Mouse (Mus musculus) embryonic fibroblast, embryonic 13.5 days (primary cell): ENCODE measurements around the gene Mrpl54. TPM values are rescaled to one million over a fixed set of nuclear protein-coding genes. Genes with fewer than 3 reads are reported as not detected.

Source experiments
- H3K27ac ChIP-seq: 2 replicates; pipeline ENCODE4 v1.5.1; 2012; ENCODE audit warnings: low read length, control low read depth, inconsistent platforms; ENCODE audit not compliant: insufficient read depth
- H3K4me1 ChIP-seq: 2 replicates; pipeline ENCODE4 v1.6.1; 2011; ENCODE audit warnings: low read length; ENCODE audit not compliant: control insufficient read depth, insufficient read depth
- H3K4me3 ChIP-seq: 2 replicates; pipeline ENCODE4 v1.5.1; 2011; ENCODE audit warnings: mild to moderate bottlenecking, control low read depth, low read length; ENCODE audit not compliant: insufficient read depth
- CTCF ChIP-seq: IDR thresholded peaks from 2 replicates; pipeline ENCODE4 v1.5.1; 2011; ENCODE audit warnings: mild to moderate bottlenecking, control low read depth, low read length, moderate library complexity, borderline replicate concordance; ENCODE audit not compliant: insufficient read depth
- POLR2A ChIP-seq: IDR thresholded peaks from 2 replicates; pipeline ENCODE4 v1.6.1; 2011; ENCODE audit warnings: low read depth, mild to moderate bottlenecking, control low read depth, low read length, moderate library complexity
- polyA plus RNA-seq: library from polyadenylated mRNA; stranded (reverse); fragments of >200 nt; gene quantifications from 2 replicates; pipeline ENCODE4 v1.2.4, GENCODE M21; 2011; ENCODE audit warnings: low read depth; ENCODE audit not compliant: missing spikeins, insufficient read length

Mrpl54 gene
- polyA plus RNA-seq, 1 experiment: 52.9 TPM

DNA sequence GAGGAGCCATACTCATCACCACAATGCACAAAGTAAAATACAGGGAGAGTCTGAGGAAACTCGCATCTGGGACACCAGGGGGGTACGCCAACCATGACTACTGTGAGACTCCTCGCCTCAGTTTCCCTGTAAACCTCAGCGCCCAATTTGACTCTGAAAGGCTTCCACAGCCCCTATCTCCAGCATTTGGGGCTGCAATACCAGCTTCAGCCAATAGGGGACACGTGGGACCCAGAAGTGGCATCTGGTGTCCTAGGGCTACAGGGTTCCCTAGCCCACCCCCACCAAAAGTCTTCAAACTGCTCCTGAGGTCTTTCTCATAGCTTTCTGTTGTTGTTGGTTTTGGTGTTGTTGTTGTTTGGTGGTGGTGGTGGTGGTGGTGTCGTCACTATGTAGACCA is 21.9 kb upstream of the Mrpl54 start:
- H3K27ac ChIP-seq: no peak overlapping the region
- H3K4me1 ChIP-seq: no peaks in the 10 kb centered on the region
- TF ChIP-seq CTCF: peak; percentile 33; the same call in 1 of the 2 replicates
- no peak for TF ChIP-seq POLR2A
- H3K4me3 ChIP-seq: no peak overlapping the region

DNA sequence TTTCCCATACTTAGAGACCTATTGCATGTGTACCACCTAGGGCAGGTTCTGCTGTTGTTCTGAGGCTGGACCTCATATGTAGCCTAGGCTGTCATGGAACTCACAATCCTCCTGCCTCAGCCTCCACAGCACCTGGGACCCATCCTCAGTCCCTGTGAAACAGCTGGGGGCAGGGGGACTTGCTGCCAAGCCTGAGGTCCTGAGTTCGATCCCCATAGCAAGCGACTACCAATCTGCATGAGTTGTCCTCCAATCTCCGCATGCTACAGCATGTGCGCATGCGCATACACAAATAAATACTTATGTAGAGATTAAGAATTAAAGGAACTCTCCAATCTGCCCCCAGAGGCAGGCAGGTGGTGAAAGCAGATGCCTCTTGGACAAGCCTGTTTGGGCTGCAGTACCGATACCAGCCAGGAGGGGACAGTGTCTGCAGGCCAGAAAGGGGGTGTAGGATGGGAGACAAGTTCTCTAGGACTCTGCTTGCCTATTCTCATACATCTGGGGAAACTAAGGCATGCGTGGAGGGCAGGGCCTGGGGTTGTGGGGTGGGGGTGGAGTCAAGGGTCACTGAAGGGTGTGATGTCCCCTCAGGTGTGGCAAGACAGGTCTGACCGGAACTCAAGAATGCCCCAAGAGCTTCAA is 20.9 kb upstream of the Mrpl54 start:
- H3K4me3 ChIP-seq: no peak overlapping the region
- no peaks in the 10 kb centered on the region for H3K4me1 ChIP-seq
- H3K27ac ChIP-seq: no peak overlapping the region
- peak; percentile 63; the same call in 1 of the 2 replicates for TF ChIP-seq CTCF
- no peak for TF ChIP-seq POLR2A

DNA sequence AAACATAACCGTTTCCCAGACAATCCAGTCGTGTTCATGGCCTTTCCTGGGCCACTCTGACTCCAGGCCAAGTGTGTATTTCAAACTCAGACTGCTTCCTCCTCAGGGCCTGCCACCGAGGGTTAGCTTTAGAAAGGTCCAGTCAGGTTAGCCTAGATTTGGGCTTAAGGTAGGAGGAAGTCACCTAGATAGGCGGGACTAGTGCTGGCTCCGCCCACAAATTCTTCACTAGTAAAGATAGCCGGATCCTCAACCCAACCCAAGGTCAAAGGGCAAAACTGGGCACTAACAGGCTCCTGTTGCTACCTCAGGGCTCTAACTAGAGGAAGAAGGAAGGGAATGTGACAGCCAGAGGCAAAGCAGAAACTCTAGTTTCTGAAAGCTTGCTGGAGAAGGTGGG is 19.9 kb upstream of the Mrpl54 start:
- Histone ChIP-seq H3K4me3 (no peak overlapping the region), H3K27ac (no peak overlapping the region), H3K4me1 (no peaks in the 10 kb centered on the region)
- no peak for TF ChIP-seq CTCF
- TF ChIP-seq POLR2A: no peak

DNA sequence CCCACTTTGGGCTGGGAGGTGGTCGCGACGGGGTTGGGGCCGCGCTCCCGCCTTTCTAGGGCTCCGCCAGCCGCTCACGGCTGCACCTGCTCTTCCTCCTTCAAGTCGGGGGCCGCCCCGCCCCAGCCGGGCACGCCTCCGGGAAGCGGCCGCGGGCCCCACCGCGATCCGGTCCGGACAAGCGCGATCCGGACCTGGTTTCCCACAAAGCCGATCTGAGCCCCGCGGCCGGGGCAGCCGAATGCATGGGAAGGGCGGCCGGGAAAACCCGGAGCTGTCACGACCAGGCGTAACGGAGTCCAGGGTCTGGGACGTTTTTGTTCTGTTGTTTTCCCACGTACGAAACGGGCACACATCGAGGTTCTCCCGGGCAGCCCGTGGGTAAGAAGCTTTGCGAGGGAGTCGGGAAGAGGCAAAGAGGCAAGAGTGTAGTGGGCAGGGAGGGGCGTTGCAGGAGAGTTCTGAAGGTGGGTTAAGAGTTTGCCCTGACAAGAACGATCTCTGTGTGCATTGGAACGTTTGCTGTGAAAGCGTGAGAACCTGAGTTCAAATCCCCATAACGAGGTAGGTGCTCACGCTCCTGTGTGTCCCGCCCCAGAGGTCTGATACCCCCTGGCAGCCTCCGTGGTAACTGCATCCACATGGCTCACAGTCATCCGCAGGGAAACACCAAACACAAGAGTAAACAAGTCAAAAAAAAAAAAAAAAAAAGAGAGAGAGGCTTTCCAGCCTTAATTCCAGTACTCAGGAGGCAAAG is 19.1 kb upstream of the Mrpl54 start:
- TF ChIP-seq POLR2A (no peak), CTCF (no peak)
- no peak overlapping the region for H3K27ac ChIP-seq
- peak overlapping the region; percentile 14 for H3K4me3 ChIP-seq
- H3K4me1 ChIP-seq: no peaks in the 10 kb centered on the region

DNA sequence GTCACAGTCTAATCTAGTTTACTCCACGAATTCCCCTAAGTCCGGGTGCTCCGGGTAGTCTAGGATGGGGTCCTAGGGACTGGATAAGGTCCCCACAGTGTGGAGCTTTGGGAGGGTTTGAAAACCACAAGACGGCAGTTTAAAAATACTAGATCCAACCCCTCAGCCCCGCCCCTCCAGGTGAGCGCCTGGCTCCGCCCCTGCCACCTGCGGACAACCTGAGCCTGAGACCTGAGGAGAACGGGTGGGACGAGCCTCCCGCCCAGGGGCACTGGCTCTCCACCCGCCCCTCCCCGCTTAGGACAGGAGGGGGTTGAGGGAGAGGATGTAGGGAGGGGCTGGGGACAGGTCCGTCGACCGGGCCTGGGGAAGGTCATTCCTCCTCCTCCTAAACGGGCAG is 18.0 kb upstream of the Mrpl54 start:
- Histone ChIP-seq H3K4me1 (no peaks in the 10 kb centered on the region), H3K4me3 (no peak overlapping the region), H3K27ac (no peak overlapping the region)
- TF ChIP-seq POLR2A (no peak), CTCF (no peak)

DNA sequence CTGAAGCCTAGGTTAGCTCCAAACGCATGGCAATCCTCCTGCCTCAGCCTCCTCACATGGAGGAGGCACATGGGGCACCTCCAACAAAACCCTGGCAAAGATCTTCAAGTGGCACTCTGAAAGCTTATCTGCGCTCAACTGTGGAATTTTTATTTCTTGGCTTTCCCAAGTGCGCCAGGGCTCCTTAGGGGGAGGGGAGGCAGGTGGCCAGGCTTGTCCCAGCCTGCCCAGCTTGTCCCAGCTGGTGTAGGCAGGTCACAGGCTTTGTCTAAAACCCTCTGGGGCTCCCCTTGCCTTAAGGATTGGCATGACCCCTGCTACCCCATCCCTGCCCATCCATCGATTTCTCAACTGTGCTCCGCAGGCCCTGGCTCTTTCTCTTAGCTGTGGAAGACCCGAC is 17.5 kb upstream of the Mrpl54 start:
- H3K4me3 ChIP-seq: no peak overlapping the region
- TF ChIP-seq CTCF: no peak
- TF ChIP-seq POLR2A: no peak
- no peaks in the 10 kb centered on the region for H3K4me1 ChIP-seq
- no peak overlapping the region for H3K27ac ChIP-seq

DNA sequence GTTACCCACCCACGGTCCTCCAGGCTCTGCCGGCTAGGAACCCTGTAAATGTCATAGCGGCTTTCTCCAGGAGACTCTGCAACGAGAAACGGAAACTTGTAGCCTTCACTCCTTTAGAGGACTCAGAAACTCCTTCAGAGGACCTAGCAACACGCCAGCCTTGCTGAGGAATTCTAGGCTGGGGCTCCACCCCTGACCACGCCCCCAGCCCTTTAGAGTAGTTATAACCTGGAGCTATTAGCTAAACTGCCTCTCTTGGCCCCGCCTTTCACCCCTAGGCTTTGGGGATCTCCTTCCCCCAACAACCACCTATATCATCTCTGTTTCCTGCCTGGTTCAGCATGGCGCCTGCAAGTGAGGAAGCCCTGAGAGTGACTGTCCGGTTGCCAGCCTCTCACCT is 12.8 kb upstream of the Mrpl54 start:
- Histone ChIP-seq H3K4me3 (no peak overlapping the region), H3K4me1 (no peaks in the 10 kb centered on the region), H3K27ac (no peak overlapping the region)
- TF ChIP-seq POLR2A: no peak
- TF ChIP-seq CTCF: no peak

DNA sequence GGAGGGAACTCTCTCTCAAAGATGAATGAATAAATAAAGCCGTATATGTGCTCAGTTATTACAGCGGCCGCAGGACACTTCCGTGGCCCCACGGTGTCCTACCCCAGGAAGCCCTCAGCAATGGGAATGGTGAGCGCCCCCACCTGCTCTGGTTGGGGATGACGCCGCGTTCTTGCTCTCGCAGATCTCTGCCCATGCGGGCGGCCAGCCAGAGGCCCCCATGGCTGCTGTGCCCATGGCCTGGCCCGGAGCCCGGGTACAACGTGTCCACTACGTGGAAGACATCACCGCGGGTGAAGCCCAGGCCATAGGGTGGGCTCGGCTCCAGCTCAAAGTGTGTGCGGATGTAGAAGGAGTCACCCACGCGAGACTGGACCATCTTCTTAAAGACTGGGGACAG is 10.9 kb upstream of the Mrpl54 start:
- Histone ChIP-seq H3K27ac (no peak overlapping the region), H3K4me3 (no peak overlapping the region), H3K4me1 (no peaks in the 10 kb centered on the region)
- no peak for TF ChIP-seq CTCF
- no peak for TF ChIP-seq POLR2A

DNA sequence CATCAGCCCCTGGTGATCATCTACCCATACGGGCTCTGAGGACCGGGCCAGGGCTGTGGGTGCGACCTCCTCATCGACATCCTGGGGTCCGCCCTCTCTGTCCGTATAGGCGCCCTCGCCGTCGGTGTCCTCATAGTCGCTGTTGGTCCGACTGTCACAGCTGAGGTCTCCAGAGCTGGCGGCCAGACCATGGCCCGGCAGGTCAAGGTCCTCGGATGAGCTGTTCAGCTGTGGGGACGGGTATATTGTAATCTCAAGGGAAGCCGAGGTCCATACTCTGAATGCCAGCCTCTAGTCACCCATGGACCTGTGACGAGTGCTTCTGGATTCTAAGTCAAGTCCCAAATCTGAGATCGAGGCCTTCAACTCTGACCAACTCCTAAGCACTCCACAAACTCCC is 7.1 kb upstream of the Mrpl54 start:
- no peaks in the 10 kb centered on the region for H3K4me1 ChIP-seq
- TF ChIP-seq CTCF: no peak
- no peak for TF ChIP-seq POLR2A
- H3K27ac ChIP-seq: no peak overlapping the region
- H3K4me3 ChIP-seq: no peak overlapping the region

DNA sequence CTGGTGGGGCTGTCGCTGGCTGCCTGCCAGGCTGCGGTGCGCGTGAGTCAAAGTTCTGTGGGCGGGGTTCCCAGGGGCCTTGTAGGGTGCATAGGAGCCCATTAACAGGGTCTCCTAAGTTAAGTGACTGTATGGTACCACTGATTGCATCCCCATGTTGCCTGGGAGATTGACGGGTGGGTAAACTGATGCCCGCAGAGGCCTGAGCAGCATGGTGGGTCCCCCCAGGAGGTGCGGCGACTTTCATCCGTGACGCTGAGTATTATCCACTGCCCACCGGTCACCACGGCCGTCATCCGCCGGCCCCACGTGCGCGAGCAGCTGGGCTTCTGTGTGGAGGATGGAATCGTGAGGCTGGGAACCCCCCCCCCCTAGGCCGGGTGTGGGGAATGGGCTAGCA is 5.6 kb upstream of the Mrpl54 start:
- no peaks in the 10 kb centered on the region for H3K4me1 ChIP-seq
- TF ChIP-seq POLR2A (no peak), CTCF (no peak)
- no peak overlapping the region for H3K27ac ChIP-seq
- H3K4me3 ChIP-seq: no peak overlapping the region
